Mouse (Mus musculus) kidney, adult 2 months (tissue): ENCODE data around the gene Plekha6.

Experiments used
- CTCF ChIP-seq: fragments of 200-500 bp; conservative IDR thresholded peaks from 2 replicates; pipeline ENCODE4 v1.5.1; 2011; ENCODE audit warnings: low read depth, mild to moderate bottlenecking, control low read depth, low read length, moderate library complexity, mixed read lengths; ENCODE audit not compliant: insufficient read depth, insufficient read length
- POLR2A ChIP-seq: fragments of 200-500 bp; IDR thresholded peaks from one replicate; pipeline ENCODE4 v1.6.1; 2011; ENCODE audit warnings: low read depth, low read length, control low read depth

- no peak for TF ChIP-seq POLR2A
- no peak for TF ChIP-seq CTCF
Measured at GRCm38 (mm10) chr1:133127328-133127727, 36.7 kb upstream of the Plekha6 start.
